Mouse (Mus musculus) heart, embryonic 14.5 days (tissue): ENCODE measurements around the gene Cyp4f39. TPM values are rescaled to one million over a fixed set of nuclear protein-coding genes. Genes with fewer than 3 reads are reported as not detected.

ENCODE experiments used
- ATAC-seq: fragments of 200-750 bp; cut with Nextera tagmentation; 2 replicates; pipeline ENCODE4 v1.8.0; 2017; ENCODE audit warnings: low read depth, moderate TSS enrichment; ENCODE audit not compliant: insufficient number of reproducible peaks, insufficient read depth, low FRiP score
- H3K27ac ChIP-seq, 2 experiments: fragments of 200-500 bp in 1 of 2; fragments of 300-500 bp in 1 of 2; sonication (generic) in 1 of 2; replicated peaks in 1 of 2; 2 replicates each; pipeline ENCODE4 v1.5.1; 2012 to 2014; ENCODE audit warnings: low read depth in 2 of 2, low read length in 2 of 2, control low read depth in 1 of 2, mild to moderate bottlenecking in 1 of 2, mixed read lengths in 1 of 2; ENCODE audit not compliant: control insufficient read depth in 1 of 2, insufficient read depth in 1 of 2
- H3K27me3 ChIP-seq: fragments of 300-500 bp; sonication (generic); 2 replicates; pipeline ENCODE4 v1.6.1; 2014; ENCODE audit warnings: mild to moderate bottlenecking, low read length, control low read depth; ENCODE audit not compliant: control insufficient read depth, insufficient read depth
- H3K36me3 ChIP-seq: fragments of 300-500 bp; sonication (generic); 2 replicates; pipeline ENCODE4 v1.6.1; 2014; ENCODE audit warnings: mild to moderate bottlenecking, control low read depth, low read length, mixed read lengths; ENCODE audit not compliant: control insufficient read depth, insufficient read depth
- H3K4me1 ChIP-seq, 2 experiments: fragments of 200-500 bp in 1 of 2; fragments of 300-500 bp in 1 of 2; sonication (generic) in 1 of 2; 2 replicates each; pipeline ENCODE4 v1.6.1; 2012 to 2014; ENCODE audit warnings: low read length in 2 of 2, control low read depth in 1 of 2, mixed read lengths in 1 of 2; ENCODE audit not compliant: control insufficient read depth in 2 of 2, insufficient read depth in 2 of 2
- H3K4me2 ChIP-seq: fragments of 300-500 bp; sonication (generic); 2 replicates; pipeline ENCODE4 v1.6.1; 2014; ENCODE audit warnings: mild to moderate bottlenecking, low read length
- H3K4me3 ChIP-seq, 2 experiments: fragments of 200-500 bp in 1 of 2; fragments of 300-500 bp in 1 of 2; sonication (generic) in 1 of 2; 2 replicates each; pipeline ENCODE4 v1.5.1; 2012 to 2014; ENCODE audit warnings: low read length in 2 of 2, mild to moderate bottlenecking in 2 of 2, control low read depth in 1 of 2, low read depth in 1 of 2, moderate library complexity in 1 of 2; ENCODE audit not compliant: control insufficient read depth in 1 of 2, insufficient read depth in 1 of 2
- H3K9ac ChIP-seq: fragments of 300-500 bp; sonication (generic); 2 replicates; pipeline ENCODE4 v1.6.1; 2014; ENCODE audit warnings: mild to moderate bottlenecking, low read length
- H3K9me3 ChIP-seq: fragments of 300-500 bp; sonication (generic); 2 replicates; pipeline ENCODE4 v1.6.1; 2016; ENCODE audit warnings: low read length, control low read depth; ENCODE audit not compliant: control insufficient read depth
- WGBS: fragments of 180-500 bp; shearing (Covaris S2); extraction: QIAGEN DNeasy Blood & Tissue Kit; methylation state at CpG from one replicate; pipeline ENCODE4 v1.1.7; 2014; 5-methylcytosine and 5-hydroxymethylcytosine counted together
- polyA plus RNA-seq: library from polyadenylated mRNA; unstranded; fragments of >200 nt; fragmentation: Nextera tagmentation; extraction: Ambion mirVana; gene quantifications from 2 replicates; pipeline ENCODE4 v1.2.1, GENCODE M21; 2014

The Cyp4f39 gene
- polyA plus RNA-seq, 1 experiment from 2014 or later = 0.74 TPM

- H3K4me3 ChIP-seq = no peak overlapping the region
- no peak overlapping the region for H3K9ac ChIP-seq
- H3K27me3 ChIP-seq = peaks cover 14% of the 10 kb centered on the region
- no peaks in the 10 kb centered on the region for H3K36me3 ChIP-seq
- no peak overlapping the region for H3K4me2 ChIP-seq
- H3K27ac ChIP-seq = no peak overlapping the region
- no peak for ATAC-seq
- no peaks in the 10 kb centered on the region for H3K9me3 ChIP-seq
- H3K4me1 ChIP-seq = peaks cover 0 to 1% of the 10 kb centered on the region in 2 experiments; a peak in 1 of 4 replicates
- WGBS = 76% methylated on average over 8 of the region's 8 CpGs
These were observed 31.7 kb upstream of the Cyp4f39 start for GRCm38 (mm10) chr17:32420781-32421180.

- no peak within 1 kb of the TSS for H3K4me2 ChIP-seq
These were observed 28.5 kb upstream of the Cyp4f39 start, which contains the start of gene Pglyrp2 for GRCm38 (mm10) chr17:32424034-32424433. Gene Pglyrp2, minus strand, starts transcription at chr17:32424167.

GRCm38 (mm10) chr17:32426610-32427009 lies 25.9 kb upstream of the Cyp4f39 start:
- H3K4me1 ChIP-seq = no peaks in the 10 kb centered on the region
- no peaks in the 10 kb centered on the region for H3K36me3 ChIP-seq
- H3K9me3 ChIP-seq = no peaks in the 10 kb centered on the region
- no peak overlapping the region for H3K9ac ChIP-seq
- no peak for ATAC-seq
- no peaks in the 10 kb centered on the region for H3K27me3 ChIP-seq
- H3K27ac ChIP-seq = no peak overlapping the region
- no peak overlapping the region for H3K4me3 ChIP-seq
- no peak overlapping the region for H3K4me2 ChIP-seq

More at GRCm38 (mm10) chr17:32424034-32424433, 28.5 kb upstream of the Cyp4f39 start, which contains the start of gene Pglyrp2:
- H3K4me1 ChIP-seq = no peaks in the 10 kb centered on the region
- H3K9me3 ChIP-seq = no peaks in the 10 kb centered on the region
- WGBS = 70% methylated on average over 2 of the region's 2 CpGs
- no peaks in the 10 kb centered on the region for H3K36me3 ChIP-seq
- H3K4me3 ChIP-seq = no peak within 1 kb of the TSS
- no peak within 1 kb of the TSS for H3K9ac ChIP-seq
- H3K27me3 ChIP-seq = no peaks in the 10 kb centered on the region
- ATAC-seq = no peak
- no peak within 1 kb of the TSS for H3K27ac ChIP-seq

GRCm38 (mm10) chr17:32431972-32432371 lies 20.6 kb upstream of the Cyp4f39 start:
- ATAC-seq = no peak
- WGBS = 47% methylated on average over 3 of the region's 3 CpGs
- no peak overlapping the region for H3K4me2 ChIP-seq
- H3K36me3 ChIP-seq = no peaks in the 10 kb centered on the region
- H3K9ac ChIP-seq = no peak overlapping the region
- H3K27me3 ChIP-seq = no peaks in the 10 kb centered on the region
- no peak overlapping the region for H3K4me3 ChIP-seq
- no peaks in the 10 kb centered on the region for H3K4me1 ChIP-seq
- no peaks in the 10 kb centered on the region for H3K9me3 ChIP-seq
- no peak overlapping the region for H3K27ac ChIP-seq

- no peaks in the 10 kb centered on the region for H3K36me3 ChIP-seq
- no peaks in the 10 kb centered on the region for H3K4me1 ChIP-seq
- H3K4me3 ChIP-seq = no peak overlapping the region
- ATAC-seq = no peak
- 51% methylated on average over 4 of the region's 4 CpGs for WGBS
- no peak overlapping the region for H3K9ac ChIP-seq
- H3K27me3 ChIP-seq = no peaks in the 10 kb centered on the region
- no peaks in the 10 kb centered on the region for H3K9me3 ChIP-seq
- no peak overlapping the region for H3K27ac ChIP-seq
- H3K4me2 ChIP-seq = no peak overlapping the region
These were observed 18.2 kb upstream of the Cyp4f39 start for GRCm38 (mm10) chr17:32434324-32434723.

GRCm38 (mm10) chr17:32435151-32435550 lies 17.4 kb upstream of the Cyp4f39 start:
- WGBS = 67% methylated on average over 5 of the region's 5 CpGs
- Histone ChIP-seq H3K27ac (no peak overlapping the region), H3K27me3 (no peaks in the 10 kb centered on the region), H3K9ac (no peak overlapping the region), H3K4me1 (no peaks in the 10 kb centered on the region), H3K36me3 (no peaks in the 10 kb centered on the region), H3K4me3 (no peak overlapping the region), H3K9me3 (no peaks in the 10 kb centered on the region), H3K4me2 (no peak overlapping the region)
- no peak for ATAC-seq

GRCm38 (mm10) chr17:32437106-32437505 lies 15.4 kb upstream of the Cyp4f39 start:
- Histone ChIP-seq H3K4me2 (no peak overlapping the region), H3K9me3 (no peaks in the 10 kb centered on the region), H3K27ac (no peak overlapping the region), H3K4me3 (no peak overlapping the region), H3K27me3 (no peaks in the 10 kb centered on the region), H3K9ac (no peak overlapping the region), H3K4me1 (no peaks in the 10 kb centered on the region), H3K36me3 (no peaks in the 10 kb centered on the region)
- ATAC-seq = no peak
- WGBS = 90% methylated on average over 4 of the region's 4 CpGs

- Histone ChIP-seq H3K4me1 (no peaks in the 10 kb centered on the region), H3K9ac (no peak overlapping the region), H3K4me3 (no peak overlapping the region), H3K9me3 (no peaks in the 10 kb centered on the region), H3K36me3 (no peaks in the 10 kb centered on the region), H3K27ac (no peak overlapping the region), H3K27me3 (no peaks in the 10 kb centered on the region), H3K4me2 (no peak overlapping the region)
- 71% methylated on average over 6 of the region's 6 CpGs for WGBS
- no peak for ATAC-seq
These were observed 9.3 kb upstream of the Cyp4f39 start for GRCm38 (mm10) chr17:32443245-32443644.
